Mouse (Mus musculus) limb, embryonic 13.5 days (tissue): ENCODE data around the gene Arhgap24. TPM values are rescaled to one million over a fixed set of nuclear protein-coding genes. Genes with fewer than 3 reads are reported as not detected.

Experiments used
- ATAC-seq: fragments of 200-750 bp; cut with Nextera tagmentation; 2 replicates; pipeline ENCODE4 v1.8.0; 2017; ENCODE audit warnings: low read depth, moderate number of reproducible peaks, moderate TSS enrichment; ENCODE audit not compliant: low FRiP score
- H3K27ac ChIP-seq: fragments of 300-500 bp; sonication (generic); 2 replicates; pipeline ENCODE4 v1.5.1; 2015; ENCODE audit warnings: inconsistent platforms, mild to moderate bottlenecking, moderate library complexity
- H3K27me3 ChIP-seq: fragments of 300-500 bp; sonication (generic); 2 replicates; pipeline ENCODE4 v1.6.1; 2015; ENCODE audit warnings: mild to moderate bottlenecking, inconsistent platforms
- H3K36me3 ChIP-seq: fragments of 300-500 bp; sonication (generic); 2 replicates; pipeline ENCODE4 v1.6.1; 2015; ENCODE audit warnings: inconsistent platforms, mild to moderate bottlenecking, moderate library complexity
- H3K4me1 ChIP-seq: fragments of 300-500 bp; sonication (generic); 2 replicates; pipeline ENCODE4 v1.6.1; 2015; ENCODE audit warnings: inconsistent platforms
- H3K4me2 ChIP-seq: fragments of 300-500 bp; sonication (generic); replicated peaks from 2 replicates; pipeline ENCODE4 v1.6.1; 2015; ENCODE audit warnings: inconsistent platforms, mild to moderate bottlenecking, moderate library complexity
- H3K4me3 ChIP-seq: fragments of 300-500 bp; sonication (generic); 2 replicates; pipeline ENCODE4 v1.5.1; 2015; ENCODE audit warnings: moderate library complexity, mild to moderate bottlenecking, inconsistent platforms
- H3K9ac ChIP-seq: fragments of 300-500 bp; sonication (generic); 2 replicates; pipeline ENCODE4 v1.6.1; 2015; ENCODE audit warnings: mild to moderate bottlenecking, inconsistent platforms
- H3K9me3 ChIP-seq: fragments of 300-500 bp; sonication (generic); 2 replicates; pipeline ENCODE4 v1.6.1; 2016; ENCODE audit warnings: inconsistent platforms
- WGBS: fragments of 180-500 bp; shearing (Covaris S2); methylation state at CpG from one replicate; pipeline ENCODE4 v1.1.7; 2015; 5-methylcytosine and 5-hydroxymethylcytosine counted together
- polyA plus RNA-seq: library from polyadenylated mRNA; unstranded; fragments of >200 nt; fragmentation: Nextera tagmentation; extraction: Ambion mirVana; gene quantifications from 2 replicates; pipeline ENCODE4 v1.2.1, GENCODE M21; 2015

Arhgap24 gene
- polyA plus RNA-seq, 1 experiment from 2014 or later, result 21.6 TPM

DNA sequence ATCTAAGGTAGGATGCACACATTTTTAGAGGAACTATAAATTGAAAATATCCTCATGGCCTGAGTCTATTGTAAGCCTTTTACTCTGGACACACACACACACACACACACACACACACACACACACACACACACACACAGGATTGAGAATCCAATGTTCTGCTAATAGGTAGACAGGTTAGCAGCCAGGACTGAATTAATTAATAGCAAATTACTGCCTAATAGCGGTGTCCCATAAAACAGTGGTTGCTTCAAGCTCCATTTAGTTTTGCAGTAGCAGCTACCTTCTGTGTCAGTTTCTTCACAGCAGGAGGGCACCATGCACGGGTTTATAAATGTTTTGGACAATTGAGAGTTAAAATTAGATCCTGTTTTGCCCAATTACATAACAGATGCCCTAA, 111.9 kb downstream of the Arhgap24 start:
- no peak overlapping the region for H3K4me2 ChIP-seq
- no peak overlapping the region for H3K27ac ChIP-seq
- 0 out of 2 replicates have a peak, but pooled peaks cover 4% of the 10 kb centered on the region for H3K4me1 ChIP-seq
- no peak overlapping the region for H3K4me3 ChIP-seq
- ATAC-seq, result no peak
- H3K36me3 ChIP-seq, result no peaks in the 10 kb centered on the region
- H3K27me3 ChIP-seq, result no peaks in the 10 kb centered on the region
- 20% methylated on average over 2 of the region's 2 CpGs for WGBS
- no peaks in the 10 kb centered on the region for H3K9me3 ChIP-seq
- H3K9ac ChIP-seq, result no peak overlapping the region

DNA sequence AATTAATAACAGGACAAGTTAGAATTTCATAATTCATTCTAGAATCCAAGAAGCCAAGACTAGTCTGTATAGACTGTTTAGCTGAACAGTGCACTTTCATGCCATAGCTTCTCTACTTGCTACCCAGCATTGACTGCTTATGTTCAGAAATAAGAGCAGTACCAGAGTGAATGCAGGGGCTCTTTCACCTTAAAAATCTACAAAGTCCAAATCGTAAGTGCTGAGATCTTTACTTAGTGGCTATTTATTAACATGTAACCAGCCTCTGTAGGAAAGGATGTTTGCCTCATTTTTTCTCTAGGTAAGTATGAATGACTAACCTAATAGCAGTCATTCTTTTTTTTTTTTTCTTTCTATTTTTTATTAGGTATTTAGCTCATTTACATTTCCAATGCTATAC, 117.9 kb downstream of the Arhgap24 start:
- Histone ChIP-seq H3K27ac (no peak overlapping the region), H3K36me3 (no peaks in the 10 kb centered on the region), H3K4me3 (no peak overlapping the region), H3K4me1 (no peaks in the 10 kb centered on the region), H3K27me3 (no peaks in the 10 kb centered on the region), H3K4me2 (no peak overlapping the region), H3K9ac (no peak overlapping the region), H3K9me3 (no peaks in the 10 kb centered on the region)
- WGBS, result 96% methylated on average over 1 of the region's 1 CpGs
- ATAC-seq, result no peak

DNA sequence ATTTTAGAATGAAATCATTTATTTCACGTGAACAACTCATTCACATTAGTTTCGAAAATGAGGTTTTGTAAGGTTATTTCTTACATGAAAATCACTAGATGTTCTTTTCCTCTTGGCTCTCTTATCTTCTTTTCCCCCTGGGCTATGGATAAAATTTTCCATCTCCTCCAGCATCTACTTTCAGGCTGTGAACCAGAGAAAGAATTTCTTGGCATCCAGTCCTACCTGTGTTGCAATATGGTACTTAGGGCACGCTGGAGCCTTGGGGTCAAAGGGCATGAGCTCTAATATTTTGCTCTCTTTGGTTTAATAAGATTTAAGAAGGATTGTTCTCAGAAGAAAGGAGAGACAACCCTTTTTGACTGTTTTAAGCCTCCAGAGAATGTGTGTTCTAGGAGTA, 132.4 kb downstream of the Arhgap24 start:
- H3K9me3 ChIP-seq, result no peaks in the 10 kb centered on the region
- whole genome bisulfite sequencing, result 85% methylated on average over 3 of the region's 3 CpGs
- H3K4me1 ChIP-seq, result no peaks in the 10 kb centered on the region
- no peak overlapping the region for H3K27ac ChIP-seq
- H3K4me3 ChIP-seq, result no peak overlapping the region
- H3K9ac ChIP-seq, result no peak overlapping the region
- no peaks in the 10 kb centered on the region for H3K36me3 ChIP-seq
- ATAC-seq, result no peak
- H3K27me3 ChIP-seq, result no peaks in the 10 kb centered on the region
- no peak overlapping the region for H3K4me2 ChIP-seq

DNA sequence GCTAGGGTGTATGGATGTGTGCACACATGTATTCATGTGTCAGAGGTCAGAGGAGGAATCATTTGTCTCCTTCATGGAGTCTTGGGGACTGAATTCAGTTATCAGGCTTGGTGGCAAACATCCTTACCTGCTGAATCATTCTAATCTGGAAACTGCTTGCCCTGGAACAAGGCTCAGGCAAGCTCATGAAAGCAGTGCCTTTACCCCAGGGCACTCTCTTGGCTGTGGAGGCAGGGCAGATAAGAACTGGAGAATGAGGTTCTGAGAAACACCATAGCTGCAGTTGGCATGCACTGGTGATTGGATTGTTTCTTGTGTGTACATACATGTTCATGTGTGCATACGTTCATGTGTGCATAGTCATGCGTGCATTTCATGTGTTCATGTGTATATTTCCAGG, 132.9 kb downstream of the Arhgap24 start:
- no peak overlapping the region for H3K4me2 ChIP-seq
- no peaks in the 10 kb centered on the region for H3K4me1 ChIP-seq
- no peak overlapping the region for H3K27ac ChIP-seq
- ATAC-seq, result no peak
- H3K4me3 ChIP-seq, result no peak overlapping the region
- no peaks in the 10 kb centered on the region for H3K9me3 ChIP-seq
- 90% methylated on average over 2 of the region's 2 CpGs for WGBS
- H3K27me3 ChIP-seq, result no peaks in the 10 kb centered on the region
- H3K9ac ChIP-seq, result no peak overlapping the region
- no peaks in the 10 kb centered on the region for H3K36me3 ChIP-seq

DNA sequence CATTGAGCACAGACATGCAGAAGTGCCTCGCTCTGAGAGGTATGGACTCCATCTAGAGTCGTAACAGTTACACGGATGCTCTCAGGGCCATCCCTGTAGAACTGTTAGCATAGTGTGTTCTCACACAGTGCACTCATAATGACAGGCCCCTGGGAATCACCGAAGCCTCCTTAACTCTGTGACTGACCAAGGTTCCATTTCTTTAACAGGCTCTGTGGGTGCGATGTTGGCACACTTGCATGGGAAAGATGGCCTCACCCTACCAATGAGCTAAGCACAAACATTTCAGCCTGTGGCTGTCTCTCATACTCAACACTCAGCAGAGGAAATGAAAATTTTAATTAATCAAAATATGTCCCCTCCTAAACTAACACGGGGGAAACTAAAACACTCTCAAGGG, 134.1 kb downstream of the Arhgap24 start:
- Histone ChIP-seq H3K36me3 (no peaks in the 10 kb centered on the region), H3K9ac (no peak overlapping the region), H3K27ac (no peak overlapping the region), H3K4me1 (no peaks in the 10 kb centered on the region), H3K4me2 (no peak overlapping the region), H3K9me3 (no peaks in the 10 kb centered on the region), H3K4me3 (no peak overlapping the region), H3K27me3 (no peaks in the 10 kb centered on the region)
- WGBS, result 92% methylated on average over 6 of the region's 6 CpGs
- no peak for ATAC-seq

DNA sequence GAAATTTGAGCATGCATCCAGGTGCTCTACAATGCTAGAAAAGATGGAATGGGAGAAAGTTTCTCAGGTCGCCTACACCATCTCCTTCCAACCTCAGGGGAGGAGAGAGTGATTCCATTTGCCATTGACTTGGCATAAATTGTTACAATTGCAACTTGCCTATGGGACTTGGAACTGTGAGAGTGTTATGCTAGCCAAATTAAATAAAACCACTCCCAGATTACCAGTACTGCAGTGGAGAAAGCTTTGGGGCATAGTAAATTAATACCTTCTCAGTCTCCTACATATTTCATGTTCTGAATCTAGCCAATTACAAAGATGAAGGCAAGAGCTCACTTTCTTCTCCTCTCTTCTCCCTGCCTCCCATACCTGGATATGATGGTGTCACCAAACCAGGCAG, 139.8 kb downstream of the Arhgap24 start:
- ATAC-seq, result no peak
- Histone ChIP-seq H3K36me3 (no peaks in the 10 kb centered on the region), H3K9ac (no peak overlapping the region), H3K4me1 (no peaks in the 10 kb centered on the region), H3K27ac (no peak overlapping the region), H3K4me2 (no peak overlapping the region), H3K9me3 (no peaks in the 10 kb centered on the region), H3K27me3 (no peaks in the 10 kb centered on the region), H3K4me3 (no peak overlapping the region)
- 86% methylated on average over 1 of the region's 1 CpGs for WGBS

DNA sequence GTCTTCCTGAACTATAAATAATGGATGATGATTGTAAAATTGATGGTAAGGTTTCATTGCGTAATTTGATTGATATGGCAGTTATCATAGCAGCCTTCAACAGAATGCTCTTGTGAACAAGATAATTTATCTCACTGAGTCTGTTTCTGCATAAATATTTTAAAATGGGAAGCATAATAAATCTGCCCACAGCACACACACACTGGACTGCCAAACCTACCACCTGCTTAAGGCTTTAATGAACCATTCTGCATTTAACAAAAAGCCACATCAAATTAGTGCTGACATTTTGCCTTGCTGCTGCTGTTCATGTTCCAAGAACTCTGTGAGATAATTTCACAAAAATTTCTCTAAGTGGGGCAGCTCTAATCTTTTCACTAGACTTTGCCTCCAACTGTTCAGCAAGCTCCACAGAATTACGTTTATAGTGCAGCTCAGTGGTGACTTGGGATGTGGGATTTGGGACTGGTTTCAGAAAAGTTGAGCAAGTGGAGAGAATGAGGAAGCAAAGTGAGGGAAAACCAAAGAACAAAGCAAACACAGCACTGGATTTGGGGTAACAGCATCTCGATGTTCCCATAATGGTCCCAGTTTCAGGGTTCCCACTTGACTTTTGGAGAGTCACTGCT, 142.7 kb downstream of the Arhgap24 start:
- Histone ChIP-seq H3K27ac (no peak overlapping the region), H3K9ac (no peak overlapping the region), H3K4me2 (no peak overlapping the region), H3K9me3 (no peaks in the 10 kb centered on the region), H3K4me1 (no peaks in the 10 kb centered on the region), H3K27me3 (no peaks in the 10 kb centered on the region), H3K36me3 (no peaks in the 10 kb centered on the region), H3K4me3 (no peak overlapping the region)
- ATAC-seq, result no peak
- WGBS, result 87% methylated on average over 3 of the region's 3 CpGs

DNA sequence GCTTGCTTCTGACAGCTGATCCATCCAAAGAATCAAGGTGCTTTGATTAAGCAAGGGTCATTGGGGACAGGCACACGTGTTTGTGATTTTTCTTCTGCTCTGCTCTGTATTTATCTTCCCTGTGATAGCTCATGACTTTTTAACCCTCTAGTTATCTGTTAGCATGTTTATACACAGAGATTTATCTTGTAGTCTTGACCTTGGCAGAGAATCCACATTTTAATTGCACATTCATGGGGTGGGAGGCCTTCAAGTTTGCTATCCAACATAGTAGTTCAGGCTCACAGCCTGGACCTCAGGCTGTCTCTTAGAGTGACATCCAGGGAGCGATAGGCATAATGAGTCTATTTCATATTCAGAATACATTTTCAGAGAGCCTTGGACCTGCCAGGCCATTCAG, 145.5 kb downstream of the Arhgap24 start:
- Histone ChIP-seq H3K9ac (no peak overlapping the region), H3K9me3 (no peaks in the 10 kb centered on the region), H3K27me3 (no peaks in the 10 kb centered on the region), H3K4me3 (no peak overlapping the region), H3K36me3 (no peaks in the 10 kb centered on the region), H3K4me1 (no peaks in the 10 kb centered on the region), H3K4me2 (no peak overlapping the region), H3K27ac (no peak overlapping the region)
- no peak for ATAC-seq
- WGBS, result 69% methylated on average over 2 of the region's 2 CpGs

DNA sequence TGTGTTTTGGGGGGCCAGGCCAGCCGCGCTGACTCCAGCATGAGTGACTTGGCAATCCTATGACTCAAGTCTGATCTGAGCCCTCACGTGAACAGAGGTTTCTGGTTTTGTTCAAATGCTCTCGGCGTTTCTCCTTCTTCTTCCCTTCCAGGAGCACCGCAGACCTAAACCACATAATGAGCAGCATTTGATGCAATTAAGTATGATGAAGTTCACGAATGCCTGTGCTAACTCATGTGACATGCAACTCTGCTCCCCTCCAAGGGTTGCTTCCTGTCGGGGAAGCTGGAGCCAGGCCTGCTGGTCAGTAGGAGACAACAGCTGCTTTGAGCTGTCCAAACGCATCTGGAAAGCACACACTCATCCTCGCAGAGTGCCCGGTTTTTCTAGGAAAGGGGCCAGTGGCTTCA, 148.2 kb downstream of the Arhgap24 start:
- Histone ChIP-seq H3K36me3 (no peaks in the 10 kb centered on the region), H3K9ac (no peak overlapping the region), H3K27me3 (no peaks in the 10 kb centered on the region), H3K4me3 (no peak overlapping the region), H3K9me3 (no peaks in the 10 kb centered on the region), H3K27ac (no peak overlapping the region), H3K4me1 (no peaks in the 10 kb centered on the region), H3K4me2 (no peak overlapping the region)
- ATAC-seq, result no peak
- WGBS, result 46% methylated on average over 11 of the region's 11 CpGs

DNA sequence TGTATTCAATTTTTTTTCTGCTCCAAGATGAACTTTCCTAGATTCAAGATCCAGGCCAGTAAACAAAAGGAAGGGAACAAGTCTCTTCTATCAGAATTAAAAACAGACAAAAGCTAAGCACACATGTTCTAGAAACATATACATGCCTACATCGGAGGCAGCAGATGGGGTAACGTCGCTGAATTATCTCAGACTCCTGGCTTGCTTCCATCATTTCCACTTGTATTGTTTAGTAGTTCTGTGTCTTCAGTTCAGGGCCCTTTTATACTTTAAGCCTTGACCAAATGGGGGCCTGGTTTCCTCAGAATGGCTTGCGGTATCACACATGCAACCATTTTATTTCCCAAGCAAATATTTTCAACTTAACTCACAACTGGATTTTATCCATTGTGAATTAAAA, 154.4 kb downstream of the Arhgap24 start:
- Histone ChIP-seq H3K9ac (no peak overlapping the region), H3K4me3 (no peak overlapping the region), H3K9me3 (no peaks in the 10 kb centered on the region), H3K27me3 (no peaks in the 10 kb centered on the region), H3K4me1 (peaks cover 8% of the 10 kb centered on the region), H3K36me3 (no peaks in the 10 kb centered on the region), H3K4me2 (no peak overlapping the region), H3K27ac (no peak overlapping the region)
- ATAC-seq, result no peak
- 76% methylated on average over 4 of the region's 4 CpGs for WGBS

DNA sequence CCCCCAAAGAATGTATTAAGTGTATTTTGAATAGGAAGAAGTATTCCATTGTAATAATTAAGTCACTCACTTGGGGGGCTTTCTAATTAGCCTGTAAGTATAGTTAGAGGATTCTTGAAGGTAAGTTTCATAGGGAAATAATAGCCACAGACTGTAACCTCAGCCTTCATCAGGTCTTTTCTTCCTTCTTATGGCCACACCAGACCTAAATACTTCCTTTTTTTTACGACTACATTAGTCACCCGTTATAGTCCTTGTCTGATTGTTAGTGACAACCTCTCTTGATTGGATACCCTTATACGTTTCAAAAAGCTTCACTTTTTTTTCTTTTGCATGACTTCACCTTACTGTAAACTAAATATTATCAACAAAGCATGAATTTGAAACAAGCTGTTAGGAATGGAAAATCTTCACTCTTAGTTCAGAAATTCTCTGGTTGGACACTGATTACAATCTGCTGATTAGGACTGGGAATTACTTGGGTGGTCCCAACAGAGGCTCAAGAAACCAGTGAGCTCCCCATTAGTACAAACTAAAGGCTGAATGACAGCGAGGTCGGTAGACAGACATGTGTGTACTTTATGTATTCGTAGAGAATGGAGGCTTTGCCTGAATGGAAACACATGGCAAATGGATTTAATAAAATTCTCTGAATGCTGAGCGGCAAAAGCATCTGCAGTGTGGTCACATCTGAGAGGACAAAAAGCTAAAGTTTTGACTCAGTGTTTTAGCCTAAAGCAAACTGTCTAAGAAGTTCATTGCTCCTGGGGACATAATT, 158.8 kb downstream of the Arhgap24 start:
- no peak overlapping the region for H3K27ac ChIP-seq
- H3K27me3 ChIP-seq, result no peaks in the 10 kb centered on the region
- peaks cover 8% of the 10 kb centered on the region for H3K4me1 ChIP-seq
- no peaks in the 10 kb centered on the region for H3K36me3 ChIP-seq
- WGBS, result 8% methylated on average over 7 of the region's 7 CpGs
- H3K4me2 ChIP-seq, result no peak overlapping the region
- H3K4me3 ChIP-seq, result no peak overlapping the region
- H3K9me3 ChIP-seq, result no peaks in the 10 kb centered on the region
- no peak overlapping the region for H3K9ac ChIP-seq
- no peak for ATAC-seq

DNA sequence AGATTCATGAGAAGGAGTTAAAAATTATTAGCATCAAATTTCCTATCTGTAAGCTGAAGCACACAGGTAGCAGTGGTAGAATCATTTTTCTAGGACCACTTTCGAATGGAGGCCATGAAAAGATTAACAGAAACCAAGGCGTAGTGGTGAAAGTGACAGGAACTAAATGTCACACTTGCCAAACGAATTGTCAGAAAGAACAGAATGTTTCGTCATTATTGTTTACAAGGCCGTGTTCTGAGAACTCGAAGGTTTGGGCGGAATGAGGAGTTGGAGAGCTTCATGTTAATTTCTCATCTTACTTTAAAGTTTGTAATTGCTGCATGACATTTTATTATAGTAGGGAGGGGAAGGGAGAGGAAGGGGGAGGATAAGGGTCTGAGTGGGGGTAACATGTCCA, 162.2 kb downstream of the Arhgap24 start:
- H3K4me3 ChIP-seq, result no peak overlapping the region
- 73% methylated on average over 7 of the region's 7 CpGs for WGBS
- peaks cover 8% of the 10 kb centered on the region for H3K4me1 ChIP-seq
- no peak overlapping the region for H3K9ac ChIP-seq
- no peak overlapping the region for H3K27ac ChIP-seq
- H3K4me2 ChIP-seq, result no peak overlapping the region
- no peaks in the 10 kb centered on the region for H3K27me3 ChIP-seq
- no peaks in the 10 kb centered on the region for H3K9me3 ChIP-seq
- ATAC-seq, result no peak
- no peaks in the 10 kb centered on the region for H3K36me3 ChIP-seq

DNA sequence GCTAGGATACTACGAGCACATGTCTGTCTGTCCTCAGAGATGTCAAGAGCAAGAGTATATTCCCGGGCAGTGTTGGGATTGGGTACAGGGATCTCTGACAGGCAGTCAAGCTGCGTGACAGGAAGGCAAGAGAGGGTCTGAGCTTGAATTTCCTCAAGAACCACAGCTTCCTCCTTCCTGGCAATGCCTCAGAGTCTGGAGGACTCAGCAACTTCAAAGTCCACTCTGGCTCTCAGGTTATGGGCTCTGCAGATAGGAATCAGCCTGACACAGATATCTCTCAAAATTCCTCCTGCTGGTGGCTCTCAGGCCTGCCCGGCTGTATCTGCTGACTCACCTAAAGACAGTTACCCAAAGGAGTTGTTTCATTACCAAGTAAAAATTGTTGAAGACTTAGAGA, 162.6 kb downstream of the Arhgap24 start:
- H3K4me2 ChIP-seq, result no peak overlapping the region
- ATAC-seq, result no peak
- H3K9ac ChIP-seq, result no peak overlapping the region
- 83% methylated on average over 4 of the region's 4 CpGs for WGBS
- H3K4me1 ChIP-seq, result peaks cover 8% of the 10 kb centered on the region
- H3K27me3 ChIP-seq, result no peaks in the 10 kb centered on the region
- H3K36me3 ChIP-seq, result no peaks in the 10 kb centered on the region
- no peak overlapping the region for H3K4me3 ChIP-seq
- no peaks in the 10 kb centered on the region for H3K9me3 ChIP-seq
- no peak overlapping the region for H3K27ac ChIP-seq
